17 mouse cellular contexts compared by ENCODE assay signal in genomic region chr11:121804258-121805027, GRCm38 (mm10). TPM values are rescaled to one million over a fixed set of nuclear protein-coding genes. Genes with fewer than 3 reads are reported as not detected.
DNase-seq lines count a peak whose midpoint lies in the region.
"Had no signal": no experiment of that assay in that cellular context is flagged by ENCODE, and none has a peak within 500 bp of the region (broad histone marks: within the 10 kb centered on the region; RNA-seq: fewer than 3 reads in every experiment).

No protein-coding gene starts in this region.

- 2% methylated on average over 5 of the region's 5 CpGs for WGBS in macrophage (ENCODE audit: missing documents)
- 94% methylated on average over 5 of the region's 5 CpGs for WGBS in limb, embryonic 10.5 days

- no peak overlapping the region for H3K4me3 ChIP-seq in macrophage (ENCODE audit: inconsistent target)
- no peak overlapping the region for H3K4me3 ChIP-seq in limb, embryonic 10.5 days
- H3K4me3 ChIP-seq: embryonic facial prominence, embryonic 13.5 days; liver, embryonic 13.5 days; midbrain, embryonic 12.5 days had no signal

- peak overlapping the region; percentile 100 for H3K27ac ChIP-seq in macrophage
- no peak overlapping the region for H3K27ac ChIP-seq in limb, embryonic 10.5 days
- H3K27ac ChIP-seq: embryonic facial prominence, embryonic 13.5 days; liver, embryonic 13.5 days; midbrain, embryonic 12.5 days had no signal

- no peaks in the 10 kb centered on the region for H3K4me1 ChIP-seq in limb, embryonic 10.5 days
- H3K4me1 ChIP-seq: embryonic facial prominence, embryonic 13.5 days; liver, embryonic 13.5 days had no signal

- H3K27me3 ChIP-seq in limb, embryonic 10.5 days (ENCODE audit: low read depth, poor library complexity, severe bottlenecking) = no peaks in the 10 kb centered on the region
- H3K27me3 ChIP-seq: embryonic facial prominence, embryonic 13.5 days; midbrain, embryonic 12.5 days had no signal

- no peaks in the 10 kb centered on the region for H3K9me3 ChIP-seq in limb, embryonic 10.5 days (replicated peaks)
- H3K9me3 ChIP-seq: embryonic facial prominence, embryonic 13.5 days; liver, embryonic 13.5 days; midbrain, embryonic 12.5 days had no signal

- no peaks in the 10 kb centered on the region; the same call in 1 of the 2 replicates for H3K79me2 ChIP-seq in macrophage (ENCODE audit: inconsistent target)

- peak; percentile 96 for DNase-seq in heart, adult 11 months
- no peak for DNase-seq in heart, postnatal 10 days
- DNase-seq in B cell, adult 2 months = peak; percentile 9 to 20
- DNase-seq in adrenal gland, postnatal 36 days = peak; percentile 35 to 64
- DNase-seq in embryo, embryonic 11 days = no peak
- DNase-seq in ovary, postnatal 10 days (ENCODE audit: low spot score) = no peak
- no peak for DNase-seq in limb, embryonic 10.5 days (ENCODE audit: low spot score)
- DNase-seq: cerebellum, adult 11-12 months; layer of hippocampus, postnatal 36 days; liver, embryonic 13.5 days; thymus, adult 2 months had no signal

- H3K36me3 ChIP-seq in macrophage (ENCODE audit: inconsistent target) = no peaks in the 10 kb centered on the region
- no peaks in the 10 kb centered on the region for H3K36me3 ChIP-seq in limb, embryonic 10.5 days
- H3K36me3 ChIP-seq: embryonic facial prominence, embryonic 13.5 days; liver, embryonic 13.5 days; midbrain, embryonic 12.5 days had no signal

- intact Hi-C loops in heart, postnatal 10 days (cut with DNase I) = no loop called here

RNA-seq across cellular contexts. Expression of gene Ptchd3, which starts 25.6 kb away (rescaled TPM):
- total RNA-seq in heart, postnatal 10 days (2021) = under 1 TPM; 0.34 to 0.79 TPM
- total RNA-seq in adrenal gland, postnatal 36 days (2021) = not detected
- not detected for total RNA-seq in macrophage (2018; cell fraction: chromatin; rRNA removed)
- total RNA-seq in macrophage (2018; cell fraction: cytosol; rRNA removed) = not detected
- under 1 TPM in 1 of 26 experiments, not detected in 25; 0.25 TPM for total RNA-seq in macrophage (2018; cell fraction: nucleus; rRNA removed)
- polyA plus RNA-seq in macrophage (2018) = not detected in 3 replicates
- not detected in 2 replicates for polyA plus RNA-seq in limb, embryonic 10.5 days (2016; fragmentation: Nextera tagmentation; extraction: Ambion mirVana)
- total RNA-seq: layer of hippocampus, postnatal 36 days had no signal
- polyA plus RNA-seq: embryonic facial prominence, embryonic 13.5 days; frontal cortex, adult 2 months; intestine, embryonic 14.5 days; liver, embryonic 13.5 days; midbrain, embryonic 12.5 days; spleen, adult 2 months had no signal

Comparison
In these comparisons a context has a peak if more than half of its experiments do, and no peak if none do; other contexts are left out.
1. DNase-seq: peak in heart, adult 11 months (single experiment), B cell, adult 2 months (2 of 2) and adrenal gland, postnatal 36 days (2 of 2); none in heart, postnatal 10 days (0 of 2), embryo, embryonic 11 days (single experiment), ovary, postnatal 10 days (single experiment) and limb, embryonic 10.5 days (single experiment).